ENCODE assay signal across 10 mouse cellular contexts in the genomic region with DNA sequence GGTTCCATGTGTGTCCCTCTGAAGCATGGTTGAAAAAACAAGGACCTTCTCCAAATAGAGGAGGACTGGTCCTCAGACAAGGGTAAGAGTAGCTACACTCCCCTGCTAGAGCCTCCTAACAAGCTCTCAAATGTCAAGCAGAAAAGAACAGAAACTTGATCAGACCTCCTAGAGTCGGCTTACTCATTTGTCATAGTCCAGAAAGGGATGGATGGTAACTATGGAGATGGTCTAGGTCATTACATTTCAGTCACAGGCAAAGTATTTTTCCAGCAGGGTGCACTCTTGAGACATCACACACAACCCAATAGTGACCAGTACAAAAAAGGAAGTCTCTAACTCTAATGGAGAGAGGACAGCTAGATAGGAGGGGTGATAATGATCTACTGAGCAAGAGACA. TPM values are rescaled to one million over a fixed set of nuclear protein-coding genes. Genes with fewer than 3 reads are reported as not detected.
DNase-seq lines count a peak whose midpoint lies in the region; ATAC-seq and TF ChIP-seq lines count a peak whose summit lies in the region.
"Had no signal": no experiment of that assay in that cellular context is flagged by ENCODE, and none has a peak within 500 bp of the region (broad histone marks: within the 10 kb centered on the region; RNA-seq: fewer than 3 reads in every experiment).

No protein-coding gene starts in this region.

- no peaks in the 10 kb centered on the region for H3K27me3 ChIP-seq in liver, embryonic 14.5 days (ENCODE audit: control insufficient read depth, insufficient read depth, low read length)
- H3K27me3 ChIP-seq in forebrain, embryonic 11.5 days (ENCODE audit: control insufficient read depth, insufficient read depth, low read length), result no peaks in the 10 kb centered on the region
- H3K27me3 ChIP-seq: midbrain, embryonic 13.5 days had no signal

- 14% methylated on average over 1 of the region's 1 CpGs for WGBS in liver, embryonic 14.5 days (ENCODE audit: insufficient replicate concordance)
- 60% methylated on average over 1 of the region's 1 CpGs for WGBS in forebrain, embryonic 11.5 days

- TF ChIP-seq EP300 in liver, embryonic 14.5 days (IDR thresholded peaks at IDR 0.05; ENCODE audit: low read depth), result no peak

- peaks cover 0 to 2% of the 10 kb centered on the region in 2 experiments; a peak in 2 of 4 replicates for H3K4me1 ChIP-seq in liver, embryonic 14.5 days (replicated peaks; ENCODE audit: control insufficient read depth in 2 of 2, insufficient read depth in 2 of 2, low read length in 1 of 2)
- H3K4me1 ChIP-seq in forebrain, embryonic 11.5 days (replicated peaks; ENCODE audit: control insufficient read depth, insufficient read depth, low read length), result no peaks in the 10 kb centered on the region
- H3K4me1 ChIP-seq: midbrain, embryonic 13.5 days had no signal

- no peak overlapping the region for H3K27ac ChIP-seq in liver, embryonic 14.5 days
- H3K27ac ChIP-seq in forebrain, embryonic 11.5 days (ENCODE audit: low read depth, low read length), result no peak overlapping the region
- H3K27ac ChIP-seq: midbrain, embryonic 13.5 days had no signal

- H3K36me3 ChIP-seq in liver, embryonic 14.5 days (replicated peaks; ENCODE audit: control insufficient read depth, insufficient read depth, low read depth), result no peaks in the 10 kb centered on the region
- no peaks in the 10 kb centered on the region for H3K36me3 ChIP-seq in forebrain, embryonic 11.5 days (ENCODE audit: control insufficient read depth, insufficient read depth, low read length)
- H3K36me3 ChIP-seq: midbrain, embryonic 13.5 days had no signal

- TF ChIP-seq CTCF in liver, embryonic 14.5 days (IDR thresholded peaks at IDR 0.05; ENCODE audit: low read depth), result peak; percentile 52; the same call in 1 of the 2 replicates

- H3K9me3 ChIP-seq in liver, embryonic 14.5 days (ENCODE audit: control insufficient read depth, low read length), result no peaks in the 10 kb centered on the region
- H3K9me3 ChIP-seq in forebrain, embryonic 11.5 days (ENCODE audit: control insufficient read depth, low read length), result no peaks in the 10 kb centered on the region
- H3K9me3 ChIP-seq: midbrain, embryonic 13.5 days had no signal

- ATAC-seq in frontal cortex, adult (ENCODE audit: low TSS enrichment), result 0 out of 2 replicates have a peak, but pooled peaks have one; percentile 20
- ATAC-seq in liver, embryonic 14.5 days (ENCODE audit: insufficient read depth), result no peak
- ATAC-seq in forebrain, embryonic 11.5 days (replicated peaks; ENCODE audit: low FRiP score), result no peak
- ATAC-seq: midbrain, embryonic 13.5 days had no signal

- H3K9ac ChIP-seq in liver, embryonic 14.5 days (replicated peaks), result no peak overlapping the region
- H3K9ac ChIP-seq in forebrain, embryonic 11.5 days (ENCODE audit: low read length), result no peak overlapping the region
- H3K9ac ChIP-seq: midbrain, embryonic 13.5 days had no signal

- no peak for DNase-seq in frontal cortex, postnatal 14 days (ENCODE audit: low spot score in 2 of 2)
- peak; percentile 92 for DNase-seq in 416B (ENCODE audit: low read depth)
- DNase-seq in embryo, embryonic 9.5 days (ENCODE audit: extremely low spot score), result peak; percentile 6
- DNase-seq in liver, embryonic 14.5 days (ENCODE audit: low read depth in 3 of 3, low spot score in 3 of 3), result no peak
- no peak for DNase-seq in ovary, postnatal 14 days (ENCODE audit: low spot score)
- DNase-seq in testis, postnatal 10 days (ENCODE audit: low spot score), result no peak
- DNase-seq in forebrain, embryonic 11.5 days (ENCODE audit: low spot score), result no peak

- H3K4me3 ChIP-seq in liver, embryonic 14.5 days (ENCODE audit: insufficient read depth in 1 of 2, low read depth in 2 of 2, low read length in 2 of 2), result no peak overlapping the region
- no peak overlapping the region for H3K4me3 ChIP-seq in forebrain, embryonic 11.5 days (ENCODE audit: low read depth, low read length)
- H3K4me3 ChIP-seq: midbrain, embryonic 13.5 days had no signal

- H3K4me2 ChIP-seq in liver, embryonic 14.5 days (ENCODE audit: low read depth), result no peak overlapping the region
- no peak overlapping the region for H3K4me2 ChIP-seq in forebrain, embryonic 11.5 days (ENCODE audit: low read depth, low read length, severe bottlenecking)
- H3K4me2 ChIP-seq: midbrain, embryonic 13.5 days had no signal

RNA-seq across cellular contexts. Expression of gene Fyb, which starts 21.9 kb away (rescaled TPM):
- polyA plus RNA-seq in liver, embryonic 14.5 days (2012; rRNA removed), result 3.5 and 8.3 TPM in 2 replicates
- 19.0 and 19.5 TPM in 2 replicates for polyA plus RNA-seq in liver, embryonic 14.5 days (2014; fragmentation: Nextera tagmentation; extraction: Ambion mirVana)
- polyA plus RNA-seq in forebrain, embryonic 11.5 days (2014; fragmentation: Nextera tagmentation; extraction: Ambion mirVana), result 2.9 and 4.0 TPM in 2 replicates

RNA-seq across cellular contexts. Expression of gene C9, which starts 55.7 kb away (rescaled TPM):
- 0.57 and 1.3 TPM in 2 replicates for polyA plus RNA-seq in liver, embryonic 14.5 days (2012; rRNA removed)
- polyA plus RNA-seq in liver, embryonic 14.5 days (2014; fragmentation: Nextera tagmentation; extraction: Ambion mirVana), result 2.6 and 2.8 TPM in 2 replicates
- polyA plus RNA-seq in forebrain, embryonic 11.5 days (2014; fragmentation: Nextera tagmentation; extraction: Ambion mirVana), result not detected in 2 replicates
- polyA plus RNA-seq: cortical plate, adult 2 months; midbrain, embryonic 13.5 days had no signal

Comparison
In these comparisons a context has a peak if more than half of its experiments do, and no peak if none do; other contexts are left out.
1. DNase-seq: peak in 416B (single experiment) and embryo, embryonic 9.5 days (single experiment); none in frontal cortex, postnatal 14 days (0 of 2), liver, embryonic 14.5 days (0 of 3), ovary, postnatal 14 days (single experiment), testis, postnatal 10 days (single experiment) and forebrain, embryonic 11.5 days (single experiment).